Mouse (Mus musculus) forebrain, postnatal 0 days (tissue): Measurements from ENCODE around the gene Ankrd2. TPM values are rescaled to one million over a fixed set of nuclear protein-coding genes. Genes with fewer than 3 reads are reported as not detected.

Experiments
- ATAC-seq: fragments of 200-750 bp; cut with Nextera tagmentation; 2 replicates; pipeline ENCODE4 v1.8.0; 2017; ENCODE audit warnings: mild to moderate bottlenecking, moderate library complexity
- DNase-seq: peaks from one replicate; pipeline ENCODE4 v3.0.0-alpha.2; 2015
- H3K27ac ChIP-seq: fragments of 300-500 bp; sonication (generic); 2 replicates; pipeline ENCODE4 v1.5.1; 2014; ENCODE audit warnings: low read depth, mild to moderate bottlenecking, antibody characterized with exemption, low read length, moderate library complexity, mixed read lengths
- H3K27me3 ChIP-seq: fragments of 300-500 bp; sonication (generic); 2 replicates; pipeline ENCODE4 v1.6.1; 2014; ENCODE audit warnings: mild to moderate bottlenecking, low read length, mixed read lengths; ENCODE audit not compliant: insufficient read depth
- H3K36me3 ChIP-seq: fragments of 300-500 bp; sonication (generic); 2 replicates; pipeline ENCODE4 v1.6.1; 2014; ENCODE audit warnings: mild to moderate bottlenecking, moderate library complexity; ENCODE audit not compliant: insufficient read depth
- H3K4me1 ChIP-seq: fragments of 300-500 bp; sonication (generic); 2 replicates; pipeline ENCODE4 v1.6.1; 2014; ENCODE audit warnings: antibody characterized with exemption; ENCODE audit not compliant: insufficient read depth
- H3K4me2 ChIP-seq: fragments of 300-500 bp; sonication (generic); 2 replicates; pipeline ENCODE4 v1.6.1; 2014; ENCODE audit warnings: low read depth, mild to moderate bottlenecking, moderate library complexity
- H3K4me3 ChIP-seq: fragments of 300-500 bp; sonication (generic); 2 replicates; pipeline ENCODE4 v1.5.1; 2014; ENCODE audit warnings: low read depth, low read length, mixed read lengths
- H3K9ac ChIP-seq: fragments of 300-500 bp; sonication (generic); 2 replicates; pipeline ENCODE4 v1.6.1; 2014; ENCODE audit warnings: mild to moderate bottlenecking
- H3K9me3 ChIP-seq: fragments of 300-500 bp; sonication (generic); 2 replicates; pipeline ENCODE4 v1.6.1; 2016; ENCODE audit warnings: low read length
- CTCF ChIP-seq: sonication (generic); IDR thresholded peaks from 2 replicates; pipeline ENCODE4 v1.5.1; 2016; ENCODE audit warnings: antibody characterized with exemption, control low read depth, low read depth
- WGBS: fragments of 180-500 bp; shearing (Covaris S2); extraction: QIAGEN DNeasy Blood & Tissue Kit; methylation state at CpG from one replicate; pipeline ENCODE4 v1.1.7; 2014; 5-methylcytosine and 5-hydroxymethylcytosine counted together
- polyA plus RNA-seq: library from polyadenylated mRNA; unstranded; fragments of >200 nt; fragmentation: Nextera tagmentation; extraction: Ambion mirVana; gene quantifications from 2 replicates; pipeline ENCODE4 v1.2.1, GENCODE M21; 2015
- total RNA-seq: library from RNA; depleted of rRNA; stranded (reverse); fragments of >200 nt; gene quantifications from 2 replicates; pipeline ENCODE4 v1.2.3, GENCODE M21; 2014; rRNA removed

Gene Ankrd2
- total RNA-seq (0.69 TPM in 1 of 2 replicates, not detected in the other), polyA plus RNA-seq (1.2 and 1.4 TPM in 2 replicates)

GRCm38 (mm10) chr19:42035456-42036248, at the start of gene Ankrd2:
TSS of gene Ankrd2 (plus strand) at chr19:42036000.
- Histone ChIP-seq H3K36me3 (no peaks in the 10 kb centered on the region), H3K4me2 (no peak within 1 kb of the TSS), H3K4me1 (no peaks in the 10 kb centered on the region), H3K9me3 (no peaks in the 10 kb centered on the region), H3K27ac (no peak within 1 kb of the TSS), H3K27me3 (no peaks in the 10 kb centered on the region), H3K9ac (no peak within 1 kb of the TSS), H3K4me3 (no peak within 1 kb of the TSS)
- DNase-seq (peak; percentile 82), ATAC-seq (peak; percentile 92)
- peak; percentile 92 for TF ChIP-seq CTCF
- WGBS = 62% methylated on average over 19 of the region's 19 CpGs

GRCm38 (mm10) chr19:41987206-41987605, 48.6 kb upstream of the Ankrd2 start:
- no peak overlapping the region for H3K9ac ChIP-seq
- H3K4me2 ChIP-seq = no peak overlapping the region
- WGBS = 85% methylated on average over 4 of the region's 4 CpGs
- H3K4me1 ChIP-seq = no peaks in the 10 kb centered on the region
- no peak for ATAC-seq
- DNase-seq = no peak
- TF ChIP-seq CTCF = no peak
- H3K9me3 ChIP-seq = no peaks in the 10 kb centered on the region
- no peak overlapping the region for H3K4me3 ChIP-seq
- 0 out of 2 replicates have a peak, but pooled peaks cover 4% of the 10 kb centered on the region for H3K27me3 ChIP-seq
- no peaks in the 10 kb centered on the region for H3K36me3 ChIP-seq
- no peak overlapping the region for H3K27ac ChIP-seq

GRCm38 (mm10) chr19:41989810-41990209, 46.0 kb upstream of the Ankrd2 start:
- H3K27ac ChIP-seq = no peak overlapping the region

GRCm38 (mm10) chr19:41991926-41992477, 43.8 kb upstream of the Ankrd2 start:
- Histone ChIP-seq H3K36me3 (no peaks in the 10 kb centered on the region), H3K27ac (no peak overlapping the region), H3K9me3 (no peaks in the 10 kb centered on the region), H3K4me1 (no peaks in the 10 kb centered on the region), H3K4me3 (no peak overlapping the region), H3K27me3 (no peaks in the 10 kb centered on the region), H3K4me2 (no peak overlapping the region), H3K9ac (no peak overlapping the region)
- no peak for TF ChIP-seq CTCF
- no peak for DNase-seq
- WGBS = 21% methylated on average over 6 of the region's 6 CpGs
- no peak for ATAC-seq

More at GRCm38 (mm10) chr19:41989810-41990209, 46.0 kb upstream of the Ankrd2 start:
- H3K9ac ChIP-seq = no peak overlapping the region
- WGBS = 83% methylated on average over 6 of the region's 6 CpGs
- H3K9me3 ChIP-seq = no peaks in the 10 kb centered on the region
- H3K36me3 ChIP-seq = no peaks in the 10 kb centered on the region
- H3K27me3 ChIP-seq = no peaks in the 10 kb centered on the region
- no peaks in the 10 kb centered on the region for H3K4me1 ChIP-seq
- H3K4me3 ChIP-seq = no peak overlapping the region
- no peak overlapping the region for H3K4me2 ChIP-seq
- DNase-seq (no peak), ATAC-seq (no peak)
- TF ChIP-seq CTCF = no peak

GRCm38 (mm10) chr19:41992971-41993370, 42.8 kb upstream of the Ankrd2 start:
- no peak for TF ChIP-seq CTCF
- H3K27ac ChIP-seq = no peak overlapping the region
- 76% methylated on average over 2 of the region's 2 CpGs for WGBS
- DNase-seq (no peak), ATAC-seq (no peak)
- H3K4me3 ChIP-seq = no peak overlapping the region
- H3K27me3 ChIP-seq = no peaks in the 10 kb centered on the region
- no peak overlapping the region for H3K9ac ChIP-seq
- H3K4me1 ChIP-seq = no peaks in the 10 kb centered on the region
- no peaks in the 10 kb centered on the region for H3K36me3 ChIP-seq
- H3K9me3 ChIP-seq = no peaks in the 10 kb centered on the region
- no peak overlapping the region for H3K4me2 ChIP-seq

- Histone ChIP-seq H3K9me3 (no peaks in the 10 kb centered on the region), H3K27ac (no peak overlapping the region), H3K4me2 (no peak overlapping the region), H3K4me1 (no peaks in the 10 kb centered on the region), H3K27me3 (no peaks in the 10 kb centered on the region), H3K4me3 (no peak overlapping the region), H3K36me3 (no peaks in the 10 kb centered on the region), H3K9ac (no peak overlapping the region)
- no peak for TF ChIP-seq CTCF
- DNase-seq = peak; percentile 45
- 44% methylated on average over 6 of the region's 6 CpGs for WGBS
- ATAC-seq = no peak
Measured at GRCm38 (mm10) chr19:41993484-41993883, 42.3 kb upstream of the Ankrd2 start.

- Histone ChIP-seq H3K9me3 (no peaks in the 10 kb centered on the region), H3K9ac (no peak overlapping the region), H3K4me1 (no peaks in the 10 kb centered on the region), H3K4me2 (no peak overlapping the region), H3K27me3 (no peaks in the 10 kb centered on the region), H3K4me3 (no peak overlapping the region), H3K36me3 (no peaks in the 10 kb centered on the region), H3K27ac (no peak overlapping the region)
- WGBS = 95% methylated on average over 7 of the region's 7 CpGs
- DNase-seq = no peak
- TF ChIP-seq CTCF = no peak
- no peak for ATAC-seq
Measured at GRCm38 (mm10) chr19:41994023-41994422, 41.8 kb upstream of the Ankrd2 start.
